Comparison of ENCODE assay signal across 21 mouse cellular contexts in genomic region chr11:53804569-53805344, GRCm38 (mm10). TPM values are rescaled to one million over a fixed set of nuclear protein-coding genes. Genes with fewer than 3 reads are reported as not detected.
"Had no signal": no experiment of that assay in that cellular context is flagged by ENCODE, and none has a peak within 500 bp of the region (broad histone marks: within the 10 kb centered on the region; RNA-seq: fewer than 3 reads in every experiment).

No protein-coding gene starts in this region.

- H3K4me2 ChIP-seq: limb, embryonic 12.5 days; limb, embryonic 15.5 days; liver, embryonic 11.5 days; lung, embryonic 14.5 days; midbrain, embryonic 11.5 days; neural tube, embryonic 12.5 days; neural tube, embryonic 15.5 days had no signal

- H3K9me3 ChIP-seq: limb, embryonic 12.5 days; limb, embryonic 15.5 days; neural tube, embryonic 12.5 days; neural tube, embryonic 15.5 days had no signal

- H3K4me3 ChIP-seq: limb, embryonic 12.5 days; limb, embryonic 15.5 days; neural tube, embryonic 12.5 days; neural tube, embryonic 15.5 days had no signal

- DNase-seq: kidney, adult 9 months; kidney, postnatal 14 days; kidney, postnatal 4 days; left cerebral cortex, postnatal 4 days; lung, embryonic 14.5 days; lung, postnatal 10 days; lung, postnatal 4 days; midbrain, embryonic 14.5 days; retina, postnatal 1 day; right cerebral cortex, postnatal 25 days; thymus, adult 2 months; thymus, postnatal 25 days had no signal

- H3K9ac ChIP-seq: limb, embryonic 12.5 days; limb, embryonic 15.5 days; liver, embryonic 14.5 days; liver, postnatal 0 days; lung, embryonic 14.5 days; neural tube, embryonic 12.5 days; neural tube, embryonic 15.5 days had no signal

- H3K4me1 ChIP-seq: neural tube, embryonic 12.5 days; neural tube, embryonic 15.5 days had no signal

- H3K36me3 ChIP-seq: limb, embryonic 12.5 days; limb, embryonic 15.5 days; neural tube, embryonic 12.5 days; neural tube, embryonic 15.5 days had no signal

- H3K27ac ChIP-seq: limb, embryonic 12.5 days; limb, embryonic 15.5 days; liver, embryonic 14.5 days; neural tube, embryonic 12.5 days; neural tube, embryonic 15.5 days had no signal

- H3K27me3 ChIP-seq: limb, embryonic 12.5 days; limb, embryonic 15.5 days; neural tube, embryonic 12.5 days; neural tube, embryonic 15.5 days had no signal

RNA-seq across cellular contexts. Expression of gene Gm17334, which starts 31.8 kb away (rescaled TPM):
- total RNA-seq: left cerebral cortex, postnatal 4 days had no signal
- polyA plus RNA-seq: liver, embryonic 11.5 days; liver, embryonic 14.5 days; midbrain, embryonic 11.5 days; neural tube, embryonic 12.5 days; neural tube, embryonic 15.5 days; stomach, embryonic 16.5 days had no signal

RNA-seq across cellular contexts. Expression of gene Gm12216, which starts 54.3 kb away (rescaled TPM):
- polyA plus RNA-seq: neural tube, embryonic 12.5 days had no signal
